Mouse (Mus musculus) heart, adult 9 months (tissue): Measurements from ENCODE around the gene Mapk11.

ENCODE experiments used
- DNase-seq, 2 experiments: peaks; one replicate each; pipeline ENCODE4 v3.0.0; 2022; ENCODE audit warnings: low spot score in 2 of 2

The Mapk11 gene

DNA sequence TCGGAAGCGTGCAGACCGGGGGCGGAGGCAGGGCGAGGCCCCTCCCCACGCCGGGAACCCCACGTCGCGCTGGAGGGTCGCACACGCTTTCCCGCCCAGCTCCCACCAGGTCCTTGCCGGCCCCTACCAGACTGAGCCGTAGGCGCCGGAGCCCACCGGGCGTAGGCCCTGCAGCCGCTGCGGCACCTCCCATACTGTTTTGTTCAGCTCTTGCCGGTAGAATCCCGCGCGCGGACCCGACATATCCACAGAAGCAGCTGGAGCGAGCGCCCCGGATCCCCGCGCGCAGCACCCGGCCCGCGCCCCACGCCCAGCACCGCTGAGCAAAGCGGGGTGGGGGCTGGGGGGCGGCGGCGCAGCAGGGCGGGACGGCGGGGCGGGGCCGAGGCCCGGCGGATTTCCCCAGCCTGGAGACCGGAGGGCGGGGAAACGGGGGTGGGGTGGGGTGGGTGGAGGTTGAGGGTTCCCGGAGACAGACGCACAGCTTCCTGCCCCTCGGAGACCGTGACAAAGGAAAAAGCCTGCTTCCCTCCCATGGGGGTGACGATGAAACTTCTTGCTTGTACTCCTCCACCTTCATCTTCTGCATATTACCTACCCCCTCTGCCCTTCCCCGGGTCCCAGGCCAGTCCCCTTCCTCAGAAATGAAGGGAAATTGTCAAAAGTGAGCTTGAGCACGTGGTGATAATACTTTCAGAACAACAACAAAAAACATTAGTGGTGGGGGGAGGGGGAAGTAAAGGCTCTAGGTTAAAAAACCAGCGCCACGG lies at the start of gene Mapk11:
Gene Mapk11 (minus strand): TSS at position 358 of the 770 bp plus-strand sequence.
- peak; percentile 52 to 64 for DNase-seq

DNA sequence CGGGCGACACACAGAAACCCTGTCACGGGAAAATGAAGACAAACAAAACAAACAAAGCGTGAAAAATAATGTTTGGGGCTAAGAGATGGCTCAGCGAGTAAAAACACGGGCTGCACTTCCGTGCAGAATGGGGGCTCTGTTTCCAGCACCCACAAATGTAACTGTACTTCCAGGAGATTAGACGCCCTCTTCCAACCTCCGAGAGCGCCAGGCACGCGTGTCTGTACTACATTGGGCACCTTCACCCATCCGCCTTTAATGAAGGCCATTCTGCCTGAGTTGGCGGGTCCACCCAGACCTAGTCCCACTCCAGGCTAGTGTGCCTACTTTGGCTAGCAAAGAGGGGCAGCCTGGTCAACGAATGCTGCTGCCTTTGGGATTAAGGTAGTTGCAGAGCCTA lies 47.6 kb upstream of the Mapk11 start:
- no peak for DNase-seq

DNA sequence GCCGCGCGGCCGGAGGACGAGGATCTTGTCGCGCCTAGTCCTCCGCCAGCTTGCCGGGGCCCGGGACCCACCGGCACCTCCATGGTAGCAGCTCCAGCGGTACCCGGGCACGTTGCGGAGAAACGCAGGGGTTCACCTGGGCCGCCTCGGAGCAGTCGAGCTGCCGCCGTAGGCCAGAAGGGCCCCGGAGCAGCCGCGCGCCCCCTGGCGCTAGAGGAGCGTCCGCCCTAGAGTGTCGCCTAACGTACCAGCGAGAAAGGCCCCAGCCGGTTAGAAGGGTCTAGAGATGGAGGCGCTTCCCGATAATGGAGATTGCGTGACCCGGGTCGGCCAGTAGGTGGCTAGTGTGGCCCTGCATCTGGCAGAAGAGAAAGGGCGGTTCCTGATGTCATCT lies 46.9 kb upstream of the Mapk11 start, which contains the start of gene Dennd6b:
Gene Dennd6b (minus strand): TSS at position 184 of the 394 bp plus-strand sequence.
- DNase-seq, result peak; percentile 96 to 98

DNA sequence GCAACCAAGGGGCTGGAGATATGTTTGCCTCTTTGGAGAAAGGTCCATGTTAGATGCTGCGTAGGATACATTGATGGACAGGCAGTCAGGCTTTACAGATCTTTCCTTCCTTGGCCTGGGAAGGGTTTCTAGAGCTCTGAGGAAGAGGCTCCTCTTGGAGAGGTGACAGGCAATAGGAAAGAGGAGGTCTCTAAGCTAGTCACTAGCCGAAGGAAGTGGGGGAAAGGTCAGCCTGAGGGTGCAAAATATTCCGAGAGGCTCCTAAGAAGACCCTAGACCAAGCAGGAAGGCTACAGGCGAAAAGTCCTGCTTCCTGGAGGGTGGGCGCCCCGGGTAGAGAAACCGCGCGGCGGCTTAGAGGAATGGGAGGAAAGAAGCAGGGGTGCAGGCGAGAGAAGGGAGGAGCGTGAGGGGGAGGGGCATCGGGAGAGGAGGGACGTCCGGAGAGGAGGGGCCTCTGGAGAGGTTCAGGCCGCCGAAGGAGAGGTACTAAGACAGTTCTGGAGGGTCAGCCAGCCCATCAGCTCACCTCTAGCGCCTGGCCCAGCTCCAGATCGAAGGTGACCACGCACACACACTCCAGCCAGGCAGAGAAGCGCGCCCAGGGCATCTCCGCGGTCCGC lies 46.4 kb upstream of the Mapk11 start:
- DNase-seq, result peak; percentile 93 to 94

DNA sequence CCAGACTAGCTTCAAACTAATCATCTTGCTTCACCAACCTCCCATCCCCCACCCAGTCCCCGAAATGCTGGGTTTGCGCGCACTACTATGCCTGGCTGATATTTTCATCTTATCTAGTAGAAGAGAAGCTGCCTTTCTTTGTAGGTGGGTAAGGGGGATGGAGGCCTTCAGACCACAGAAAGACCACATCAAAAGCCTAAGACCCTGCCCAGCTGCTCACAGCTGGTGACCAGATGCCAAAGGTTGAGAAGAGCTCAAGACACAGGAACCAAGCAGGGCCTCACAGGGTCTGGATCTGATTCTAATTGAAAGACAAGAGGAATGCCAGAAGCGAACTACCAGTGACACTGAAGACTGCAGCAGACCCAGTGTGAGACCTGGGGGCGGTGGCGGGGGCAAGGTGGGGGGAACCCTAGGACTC lies 45.8 kb upstream of the Mapk11 start:
- no peak for DNase-seq

DNA sequence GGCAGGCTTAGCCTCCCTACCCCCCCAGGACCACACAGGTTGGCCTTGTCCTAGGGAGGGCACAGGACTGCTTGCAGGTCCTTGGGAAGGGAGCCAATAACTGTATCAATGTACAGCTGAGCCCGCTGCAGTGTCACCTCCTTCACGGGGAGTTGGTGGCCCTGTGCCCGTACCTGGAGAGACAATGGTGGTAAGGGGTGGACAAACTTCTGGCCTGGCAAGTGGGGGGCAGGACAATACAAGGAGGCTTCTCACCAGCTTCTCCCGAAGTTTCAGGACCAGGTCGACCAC lies 35.5 kb upstream of the Mapk11 start:
- DNase-seq, result no peak

DNA sequence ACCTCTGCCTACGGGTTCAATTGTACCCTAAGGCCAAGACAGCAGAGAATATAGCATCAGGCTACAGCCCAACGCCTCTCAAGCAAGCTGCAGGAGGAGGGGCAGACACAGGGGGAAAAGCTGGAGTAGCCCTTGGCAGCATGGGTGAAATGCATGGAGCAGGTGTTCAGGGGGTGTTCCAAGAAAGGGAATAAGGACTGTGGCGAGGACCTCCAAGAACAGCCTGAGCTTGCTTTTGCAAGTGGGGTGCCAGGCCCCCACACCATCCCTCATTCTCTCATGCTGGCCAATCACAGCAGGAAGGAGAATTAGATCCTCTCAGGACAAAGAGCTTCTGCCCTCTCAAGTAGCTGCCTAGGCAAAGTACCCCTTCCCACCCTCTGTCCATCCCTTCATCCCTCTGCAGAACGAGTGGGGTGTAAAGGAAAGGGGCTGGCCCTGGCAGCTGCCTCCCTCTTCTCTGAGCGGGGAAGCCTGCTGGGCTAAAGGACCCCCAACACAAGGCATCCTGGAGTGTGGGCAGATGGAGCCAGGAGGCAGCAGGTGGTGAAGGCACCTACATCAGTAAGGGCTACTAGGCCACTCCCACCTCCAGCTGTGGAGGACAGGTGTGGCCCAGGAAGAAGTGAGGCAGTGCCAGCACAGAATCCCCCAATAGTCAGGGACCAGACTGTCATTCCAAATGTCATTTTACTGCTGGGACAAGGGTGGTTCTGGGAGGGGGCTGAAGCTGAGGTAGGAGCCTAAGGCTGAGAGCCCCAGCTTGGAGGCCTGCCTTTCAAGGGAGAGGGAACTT lies 34.9 kb upstream of the Mapk11 start:
- DNase-seq, result no peak

DNA sequence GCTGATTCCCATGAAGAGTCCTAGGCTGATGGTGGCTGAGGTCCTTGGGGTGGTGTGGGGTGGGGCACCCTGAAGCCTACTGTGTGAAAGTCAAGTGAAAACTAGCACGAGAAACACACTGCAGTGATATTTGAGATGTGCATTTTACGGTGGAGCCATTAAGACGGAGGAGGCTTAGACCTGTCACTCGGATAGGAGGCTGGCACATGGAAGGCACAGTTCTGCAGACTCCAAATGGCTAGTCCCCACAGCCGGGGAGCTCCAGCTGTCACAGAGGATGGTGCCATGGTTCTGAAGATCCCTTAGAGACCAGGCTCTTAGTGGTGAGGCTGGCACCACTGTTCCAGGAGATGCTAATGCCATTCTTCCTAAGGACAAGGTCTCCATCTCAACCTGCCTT lies 33.4 kb upstream of the Mapk11 start:
- DNase-seq, result no peak

DNA sequence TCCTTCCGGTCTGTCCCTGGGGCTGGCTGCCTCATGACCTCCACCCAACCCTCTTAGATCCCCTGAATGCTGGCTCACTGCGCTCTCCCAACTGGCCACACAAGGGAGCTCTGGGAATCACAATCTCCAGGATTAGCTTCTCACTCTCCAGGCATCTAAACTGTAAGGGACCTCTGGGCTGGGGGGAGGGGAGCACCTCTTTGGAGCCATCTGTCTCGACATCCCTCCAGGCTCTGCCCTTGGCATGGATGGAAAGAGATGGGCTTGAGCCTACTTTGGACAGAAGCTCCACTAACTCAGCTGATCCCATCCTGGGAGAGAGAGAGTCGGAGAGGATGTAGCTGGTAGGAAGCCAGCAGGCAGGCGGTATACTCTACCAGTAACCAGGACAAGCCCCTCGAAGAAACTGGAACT lies 32.9 kb upstream of the Mapk11 start:
- DNase-seq, result peak; percentile 73 to 78

DNA sequence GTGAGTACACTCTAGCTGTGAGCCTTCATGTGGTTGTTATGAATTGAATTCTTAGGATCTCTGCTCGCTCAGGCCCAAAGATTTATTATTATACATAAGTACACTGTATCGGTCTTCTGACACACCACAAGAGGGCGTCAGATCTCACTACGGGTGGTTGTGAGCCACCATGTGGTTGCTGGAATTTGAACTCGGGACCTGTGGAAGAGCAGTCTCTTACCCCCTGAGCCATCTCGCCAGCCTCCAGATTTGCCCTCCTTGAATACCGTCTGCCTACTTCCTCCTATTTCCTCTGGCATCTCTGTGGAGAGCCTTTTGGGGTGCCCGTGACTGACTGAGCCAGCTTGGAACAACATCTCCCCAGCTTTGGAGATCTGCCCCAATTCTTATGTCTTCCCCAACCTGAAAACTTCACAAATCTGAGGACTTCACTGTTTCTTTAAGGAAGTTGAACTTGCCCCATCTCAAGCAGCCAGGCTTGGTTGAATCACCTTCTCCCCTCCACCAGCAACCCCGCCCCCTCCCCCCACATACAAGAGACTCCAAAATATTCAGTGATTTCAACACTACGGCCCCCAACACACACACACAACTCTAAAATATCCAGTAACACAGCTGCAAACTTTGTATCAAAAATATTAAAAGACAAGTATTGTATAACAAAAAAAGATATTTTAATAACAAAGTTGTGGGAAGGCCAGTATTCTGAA lies 32.3 kb upstream of the Mapk11 start:
- DNase-seq, result no peak

DNA sequence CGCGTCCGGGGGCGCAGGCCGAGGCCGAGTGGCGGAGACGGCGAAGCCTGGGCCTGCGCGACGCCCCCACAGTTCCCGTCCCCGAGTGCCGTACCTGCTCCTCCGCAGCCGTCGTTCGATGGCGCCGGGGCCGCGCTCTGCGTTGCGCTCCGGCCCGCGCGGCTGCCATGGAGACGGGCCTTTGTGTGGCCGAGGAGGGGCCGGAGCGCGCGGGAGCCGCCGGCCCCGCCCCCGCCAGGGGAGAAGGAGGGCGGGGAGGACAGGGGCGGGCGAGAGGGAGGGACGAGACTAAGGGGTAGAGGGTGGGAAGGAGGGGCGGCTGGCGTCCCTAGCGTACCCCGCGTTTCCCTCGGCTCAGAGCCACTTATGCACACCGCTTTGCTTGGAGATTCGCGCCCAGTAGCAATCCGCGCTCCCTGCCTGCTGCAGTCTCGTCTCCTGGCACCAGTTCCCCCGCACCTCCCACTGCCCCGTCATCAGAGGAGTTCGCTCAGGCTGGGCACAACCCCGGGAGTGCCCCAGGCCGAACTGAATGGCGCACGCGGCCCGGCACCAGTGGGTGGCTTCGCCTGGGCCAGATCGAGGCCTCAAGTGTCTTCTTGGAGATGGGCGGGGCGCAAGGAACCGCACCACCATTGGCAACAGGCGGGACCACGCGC lies 31.3 kb upstream of the Mapk11 start, which contains the start of gene Plxnb2:
Gene Plxnb2 (minus strand): TSS at position 218 of the 659 bp plus-strand sequence.
- DNase-seq, result peak; percentile 86 to 88

DNA sequence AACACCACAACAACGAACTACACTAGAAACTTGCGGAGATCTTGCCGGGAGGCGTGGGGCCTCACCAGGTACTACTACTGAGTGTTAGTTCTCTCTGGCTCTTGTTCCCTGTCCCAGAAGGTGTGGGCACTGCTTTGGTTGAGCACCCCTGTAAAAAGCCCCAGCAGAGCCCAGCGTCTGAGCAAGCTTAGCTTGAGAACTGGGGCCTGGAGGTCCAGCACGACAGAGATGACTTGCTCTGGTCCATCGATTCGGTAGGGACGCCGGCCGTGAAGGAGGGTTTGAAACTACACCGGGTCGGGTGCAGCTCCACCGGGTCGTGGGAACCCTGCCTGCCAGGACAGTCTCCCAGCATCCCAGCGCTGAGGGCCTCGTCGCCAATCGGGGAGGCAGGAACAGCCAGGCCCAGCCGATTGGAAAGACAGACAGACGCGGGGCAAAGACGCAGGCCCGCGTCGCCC lies 30.7 kb upstream of the Mapk11 start:
- peak; percentile 29 to 50 for DNase-seq

DNA sequence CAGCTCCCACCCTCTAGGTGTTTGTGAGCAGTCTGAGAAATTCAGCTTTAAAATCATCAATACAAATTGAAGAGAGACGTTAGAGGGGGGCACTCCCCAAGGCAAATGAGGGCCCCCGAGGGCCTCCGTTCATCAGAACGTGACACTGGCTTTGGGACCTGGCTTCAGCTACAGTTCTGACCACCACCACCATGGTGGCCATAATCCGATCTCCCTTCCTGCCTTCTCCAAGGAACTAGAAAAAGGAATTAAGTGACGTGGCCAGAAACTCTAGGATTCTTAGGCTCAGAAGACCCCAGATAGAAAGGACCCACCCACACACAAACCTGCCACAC lies 30.2 kb upstream of the Mapk11 start:
- no peak for DNase-seq

DNA sequence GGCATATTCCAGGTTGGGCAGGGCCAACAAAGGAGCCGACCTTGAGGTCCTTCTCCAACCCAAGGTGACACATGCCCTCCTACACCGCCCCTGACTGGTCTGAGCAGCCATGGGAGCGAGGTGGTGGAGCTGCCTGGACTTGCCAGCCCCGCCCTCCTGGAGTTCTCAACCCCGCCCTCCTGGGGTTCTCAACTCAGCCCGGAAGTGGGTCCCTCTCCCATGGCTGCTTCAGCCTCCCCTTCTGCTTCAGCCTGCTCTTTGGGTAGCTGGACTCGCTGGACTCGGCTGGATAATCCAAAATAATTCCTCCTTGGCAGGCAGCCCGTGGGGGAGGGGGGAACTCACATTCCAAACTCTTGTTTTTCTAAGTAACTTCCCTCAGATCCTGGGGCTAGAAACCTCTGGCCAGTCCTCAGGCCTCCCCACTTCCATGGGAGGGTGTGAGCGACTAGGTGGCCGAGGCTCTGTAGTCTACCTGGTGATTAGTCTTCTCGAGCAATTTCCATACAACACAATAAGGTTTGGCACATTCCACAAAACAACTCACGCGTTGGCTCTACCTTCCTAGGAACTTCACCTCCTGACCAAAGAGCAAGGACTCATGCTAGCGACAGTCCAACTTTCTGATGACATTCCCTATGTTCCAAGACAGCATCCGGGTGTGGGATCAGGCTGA lies 29.7 kb upstream of the Mapk11 start:
- DNase-seq, result peak; percentile 85 to 87

DNA sequence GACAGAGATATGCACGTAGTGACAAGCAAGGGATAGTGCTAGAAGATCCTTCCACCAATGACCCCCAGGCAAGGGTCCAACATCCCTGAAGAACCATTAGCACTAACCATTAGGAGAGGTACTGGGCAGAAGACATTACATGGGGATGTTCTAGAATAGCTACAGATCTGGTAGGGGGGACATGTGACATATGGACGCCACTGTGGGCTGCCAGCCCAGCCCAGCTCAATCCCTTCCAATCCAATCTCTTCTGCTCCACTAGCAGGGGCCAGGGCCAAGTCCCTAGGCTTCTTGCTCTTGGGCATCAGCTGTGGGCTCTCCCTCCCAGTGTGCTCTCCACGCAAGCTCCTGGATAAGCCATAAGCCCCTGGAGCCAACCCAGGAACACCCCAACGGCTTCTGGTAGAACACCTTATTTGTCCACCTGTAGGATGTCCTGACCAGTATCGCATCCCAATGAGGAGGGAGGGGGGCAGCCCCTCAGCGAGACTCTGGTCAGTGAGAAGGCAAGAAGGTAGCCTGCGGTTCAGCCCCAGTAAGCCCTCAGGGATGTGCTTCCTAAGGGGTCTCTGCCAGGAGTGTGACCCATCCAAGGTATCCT lies 28.9 kb upstream of the Mapk11 start:
- DNase-seq, result peak; percentile 28 to 45

DNA sequence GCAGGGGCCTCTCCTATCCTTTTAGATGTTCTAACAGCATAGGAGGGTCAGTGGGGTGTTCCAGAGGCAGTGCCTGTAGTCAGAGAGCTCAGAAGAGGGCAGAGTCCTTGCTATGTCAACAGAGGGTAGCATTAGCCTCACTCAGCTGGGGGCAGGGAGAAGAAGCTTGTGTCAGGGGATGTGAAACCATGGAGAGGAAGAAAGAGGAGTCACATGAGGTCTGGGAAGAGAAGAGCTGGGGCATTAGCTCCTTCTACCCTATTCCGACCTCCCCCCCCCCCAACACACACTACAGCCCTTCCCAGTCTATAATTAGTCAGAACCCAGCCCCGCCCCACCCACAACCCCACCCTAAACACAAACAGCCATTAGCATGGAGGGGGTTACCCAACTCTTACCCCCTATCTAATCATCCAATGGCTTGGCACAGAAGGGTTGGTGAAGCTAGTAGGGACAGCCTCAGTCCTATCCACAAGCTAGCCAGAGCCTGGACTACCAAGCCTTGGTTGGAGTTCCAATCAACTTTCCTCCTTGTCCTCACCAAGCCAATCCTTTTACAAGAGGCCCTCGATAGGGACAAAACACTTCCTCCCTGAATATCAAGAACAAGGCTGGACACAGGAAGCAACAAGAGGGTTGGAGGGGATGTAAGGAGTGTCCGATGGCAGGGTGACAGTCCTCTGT lies 28.3 kb upstream of the Mapk11 start:
- DNase-seq, result peak; percentile 38 to 61

DNA sequence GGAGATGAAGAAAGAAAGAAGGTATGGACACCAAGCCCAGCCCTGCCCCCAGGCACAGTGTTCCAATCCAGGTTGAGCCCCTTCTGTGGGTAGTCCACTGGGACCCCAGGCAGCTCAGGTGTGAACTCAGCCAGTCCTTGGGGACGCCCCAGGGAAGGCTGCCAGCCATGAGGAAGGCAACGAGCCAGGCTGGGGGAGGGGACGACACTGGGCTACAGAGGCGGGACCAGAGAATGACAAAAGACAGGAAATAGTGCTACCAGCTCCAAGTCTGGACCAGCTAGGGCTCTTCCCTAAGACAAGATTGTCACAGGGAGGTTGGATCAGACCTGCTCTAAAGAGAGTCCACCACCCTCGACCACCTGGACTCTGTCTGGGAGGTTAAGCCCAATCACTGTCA lies 27.7 kb upstream of the Mapk11 start:
- peak; percentile 88 to 91 for DNase-seq

DNA sequence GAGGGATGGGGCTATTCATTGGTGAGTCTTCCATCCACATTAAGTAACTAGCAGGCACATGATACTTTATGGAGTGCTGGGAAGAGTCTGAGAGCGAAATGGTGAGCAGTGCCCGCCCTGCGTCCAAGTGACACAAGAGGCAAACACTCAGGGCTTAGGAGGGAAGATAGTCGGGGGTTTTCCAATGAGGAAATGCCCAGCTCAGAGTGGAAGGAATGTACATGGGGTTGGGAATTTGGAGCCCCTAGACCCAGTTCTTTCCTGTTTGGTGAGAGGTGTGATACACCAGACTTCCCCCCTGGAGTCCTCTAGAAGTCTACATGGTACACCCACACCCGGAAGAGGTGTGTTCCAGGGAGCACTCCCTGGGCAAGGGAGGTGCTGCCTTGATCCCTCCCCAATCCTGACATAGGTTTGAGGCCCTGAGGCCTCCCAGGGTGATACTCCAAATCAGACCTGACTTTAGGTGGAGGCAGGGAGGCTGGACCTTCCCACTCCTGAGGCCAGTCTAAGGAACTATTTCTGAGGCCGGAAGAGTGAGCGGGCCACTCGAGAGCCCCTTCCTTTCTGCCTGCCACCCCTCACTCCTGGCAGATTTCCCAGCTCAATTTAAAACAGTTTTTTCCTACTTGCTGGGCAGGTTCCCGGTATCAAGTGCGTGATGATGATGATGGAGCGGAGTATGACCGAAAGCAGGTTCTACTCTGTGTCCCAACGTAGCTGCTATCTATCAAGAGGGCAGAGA lies 26.2 kb upstream of the Mapk11 start:
- DNase-seq, result no peak

DNA sequence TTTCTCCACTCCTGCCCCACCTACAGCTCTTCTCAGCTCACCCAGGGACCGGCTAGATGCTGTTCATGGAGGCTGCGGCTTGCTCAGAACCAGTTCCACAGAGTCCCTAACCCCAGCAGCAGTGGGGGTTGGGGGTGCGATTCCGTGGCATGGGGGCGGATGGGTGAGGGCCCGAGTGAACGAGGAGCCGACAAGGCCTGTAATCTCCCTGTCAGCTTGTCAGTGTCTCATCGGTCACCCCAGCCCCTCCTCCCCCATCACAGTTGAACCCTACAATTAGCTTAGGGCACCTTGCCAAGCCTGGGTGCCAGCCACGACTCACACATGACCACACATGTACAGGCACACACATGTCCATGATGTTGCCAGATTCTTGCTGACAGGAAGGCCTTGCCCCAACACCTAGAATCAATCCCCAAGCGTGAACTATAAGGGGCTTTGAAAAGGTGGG lies 25.5 kb upstream of the Mapk11 start:
- DNase-seq, result no peak
